Mouse (Mus musculus): Measurements from ENCODE around the gene Mtx1. TPM values are rescaled to one million over a fixed set of nuclear protein-coding genes. Genes with fewer than 3 reads are reported as not detected.
A peak's percentile ranks its signal among the peaks of the same experiment; 100 is the strongest.

Mtx1 gene
- total RNA-seq, 2 experiments from 2014 or later = 102 TPM

DNA sequence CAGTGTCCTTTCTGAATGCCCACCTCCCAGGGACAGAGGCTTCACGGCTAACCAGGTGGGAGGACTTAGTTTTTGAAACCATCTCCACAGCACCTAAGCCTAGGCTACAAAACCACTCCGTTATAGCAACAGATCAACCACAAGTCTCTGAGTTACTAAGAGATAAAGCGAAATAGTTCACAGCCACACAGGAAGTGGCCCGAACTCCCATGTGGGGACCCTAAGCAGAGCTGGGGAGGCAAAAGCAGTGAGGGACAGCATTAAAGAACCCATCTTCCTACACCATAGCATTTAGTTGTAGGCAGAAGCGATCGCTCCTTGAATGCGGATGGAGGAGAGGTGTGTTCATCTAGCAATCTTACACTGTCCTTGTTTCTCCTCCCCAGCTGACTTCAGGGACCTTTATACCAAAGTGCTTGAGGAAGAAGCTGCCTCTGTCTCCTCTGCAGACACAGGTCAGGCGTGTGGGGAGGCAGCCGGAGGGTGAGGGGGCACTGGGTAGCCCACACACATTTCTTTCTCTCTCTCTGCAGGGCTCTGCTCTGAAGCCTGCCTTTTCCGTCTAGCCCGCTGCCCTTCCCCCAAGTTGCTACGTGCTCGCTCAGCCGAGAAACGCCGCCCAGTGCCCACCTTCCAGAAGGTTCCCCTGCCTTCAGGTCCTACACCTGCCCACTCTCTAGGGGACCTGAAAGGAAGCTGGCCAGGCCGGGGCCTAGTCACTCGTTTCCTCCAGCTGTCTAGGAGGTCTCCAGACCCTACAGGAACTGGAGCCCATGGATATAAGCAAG lies 39.0 kb downstream of the Mtx1 start:
- no peak for DNase-seq (ENCODE audit: extremely low spot score in 1 of 2, low spot score in 1 of 2)

DNA sequence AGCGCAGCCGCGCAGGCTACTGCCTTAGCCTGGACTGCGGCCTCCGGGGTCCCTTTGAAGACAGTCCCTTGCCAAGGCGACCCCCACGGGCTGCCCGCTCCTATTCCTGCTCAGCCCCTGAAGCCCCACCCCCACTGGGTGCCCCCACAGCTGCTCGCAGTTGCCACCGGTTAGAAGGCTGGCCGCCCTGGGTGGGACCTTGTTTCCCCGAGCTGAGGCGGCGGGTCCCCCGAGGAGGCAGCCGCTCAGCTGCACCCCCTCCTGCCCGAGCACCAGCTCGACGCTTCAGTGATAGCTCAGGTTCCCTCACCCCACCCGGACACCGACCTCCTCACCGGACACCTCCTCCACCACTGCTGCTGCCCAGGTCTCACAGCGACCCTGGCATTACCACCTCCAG lies 39.7 kb downstream of the Mtx1 start:
- DNase-seq (ENCODE audit: extremely low spot score in 1 of 2, low spot score in 1 of 2) = no peak

DNA sequence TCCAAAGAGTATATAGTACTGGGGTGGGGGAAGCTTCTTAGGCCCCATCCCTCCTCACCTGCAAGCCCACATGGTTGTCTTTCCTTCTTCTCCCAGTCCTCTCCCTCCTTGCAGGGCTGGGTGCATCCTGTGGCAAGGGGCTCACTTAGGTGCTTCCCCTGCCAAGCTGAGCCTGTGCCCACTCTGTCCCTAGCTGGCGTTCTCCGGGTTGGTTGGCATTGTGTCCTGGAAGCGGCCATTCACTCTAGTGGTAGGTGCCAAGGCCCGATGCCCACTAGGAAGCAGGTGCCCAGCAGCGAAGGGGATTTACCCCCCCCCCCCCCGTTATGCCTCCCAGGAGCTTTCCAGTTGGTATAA lies 43.0 kb downstream of the Mtx1 start:
- no peak for DNase-seq (ENCODE audit: extremely low spot score in 1 of 2, low spot score in 1 of 2)

DNA sequence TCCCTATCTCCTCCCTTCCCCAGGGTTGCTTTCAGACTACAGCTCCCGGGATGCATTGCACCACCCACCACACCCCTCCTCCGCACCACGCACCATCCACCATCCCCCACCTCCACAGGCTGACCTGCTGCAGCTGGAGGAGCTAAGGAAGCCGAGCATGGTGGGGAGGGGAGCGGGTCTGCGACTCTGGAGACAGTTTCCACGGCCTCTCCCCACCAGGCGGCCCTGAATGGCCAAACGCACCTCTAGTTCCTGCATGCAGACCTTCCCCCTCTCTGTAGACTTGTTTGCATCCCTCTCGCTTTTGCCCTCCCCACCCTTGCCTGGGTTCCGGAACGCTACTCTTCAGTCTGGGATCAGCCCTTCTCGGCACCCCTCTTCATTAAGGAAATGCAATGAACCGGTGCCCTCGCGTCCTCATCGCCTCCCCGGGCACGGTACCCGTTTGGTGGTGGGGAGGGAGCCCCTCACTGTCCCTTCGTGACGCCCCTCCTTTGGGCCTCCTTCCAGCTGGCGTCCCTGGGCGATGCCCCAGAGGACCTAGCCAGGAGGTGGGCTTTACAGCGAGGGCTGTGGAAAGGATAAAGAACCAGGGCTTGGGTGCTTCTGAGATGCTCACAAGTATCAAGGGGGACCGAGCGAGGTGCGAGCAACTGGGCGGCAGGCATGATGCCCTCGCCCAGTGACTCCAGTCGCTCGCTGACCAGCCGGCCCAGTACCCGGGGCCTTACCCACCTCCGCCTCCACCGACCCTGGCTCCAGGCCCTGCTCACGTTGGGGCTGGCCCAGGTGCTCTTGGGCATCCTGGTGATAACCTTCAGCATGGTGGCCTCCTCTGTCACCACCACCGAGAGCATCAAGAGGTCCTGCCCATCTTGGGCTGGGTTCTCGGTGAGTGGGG lies 43.6 kb downstream of the Mtx1 start, which contains the start of gene Fam189b:
TSS of gene Fam189b (plus strand) at position 86 of the 901 bp plus-strand sequence.
- peak; percentile 81 to 87 for DNase-seq (ENCODE audit: extremely low spot score in 1 of 2, low spot score in 1 of 2)

DNA sequence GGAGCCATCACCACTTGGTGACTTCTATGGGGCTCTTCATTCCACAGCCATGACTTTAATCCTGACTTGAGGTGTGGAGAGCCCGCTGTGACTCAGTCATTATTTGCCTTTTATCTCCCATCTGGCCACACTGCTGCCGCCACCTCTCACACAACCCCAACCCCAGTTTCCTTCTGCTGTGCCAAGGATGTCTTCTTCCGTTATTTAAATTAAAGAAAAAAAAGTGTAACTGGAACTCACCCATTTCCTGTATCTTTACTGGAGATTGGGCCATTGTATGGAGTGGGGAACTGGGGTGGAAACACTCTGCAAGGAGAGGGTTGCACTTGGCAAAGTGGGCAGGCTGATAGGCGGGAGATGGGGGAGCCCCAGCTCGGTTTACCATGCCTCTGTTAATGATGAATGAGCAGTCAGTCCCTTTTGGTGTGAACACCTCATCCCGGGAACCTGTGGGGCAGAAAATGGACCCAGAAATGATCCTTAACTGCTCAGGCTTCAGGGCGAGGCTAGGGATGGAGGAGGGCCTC lies 44.3 kb downstream of the Mtx1 start:
- no peak for DNase-seq (ENCODE audit: extremely low spot score in 1 of 2, low spot score in 1 of 2)

DNA sequence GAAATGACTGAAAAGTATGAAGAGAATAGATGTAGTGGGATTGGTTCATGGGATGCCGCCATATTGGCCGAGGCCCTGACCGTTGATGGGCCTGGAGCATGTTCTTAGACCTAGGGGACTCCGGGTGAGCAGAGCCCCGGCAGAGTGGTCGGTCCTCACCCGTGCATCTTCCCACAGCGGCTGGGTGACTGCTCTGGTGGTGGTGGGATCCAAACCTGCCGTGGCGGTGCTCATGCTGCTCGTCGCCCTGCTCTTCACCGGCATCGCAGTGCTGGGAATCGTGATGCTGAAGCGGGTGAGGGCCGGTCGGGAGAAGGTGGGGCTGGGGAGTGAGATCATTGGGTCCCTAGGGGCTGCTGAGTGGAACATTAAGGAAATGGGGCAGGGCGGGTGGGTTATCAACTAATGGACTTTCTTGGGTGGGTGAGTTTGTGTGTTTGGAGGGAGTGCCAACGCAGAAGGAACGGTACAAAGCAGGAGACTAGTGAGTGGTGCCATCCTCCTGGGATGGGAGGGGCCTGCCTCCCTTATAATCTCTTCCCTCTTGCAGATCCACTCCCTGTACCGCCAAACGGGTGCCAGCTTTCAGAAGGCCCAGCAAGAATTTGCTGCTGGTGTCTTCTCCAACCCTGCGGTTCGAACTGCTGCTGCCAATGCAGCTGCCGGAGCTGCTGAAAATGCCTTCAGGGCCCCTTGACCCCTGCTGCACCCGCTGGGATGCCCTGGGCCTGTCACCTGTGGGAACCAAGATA lies 45.0 kb downstream of the Mtx1 start:
- no peak for DNase-seq (ENCODE audit: extremely low spot score in 1 of 2, low spot score in 1 of 2)

DNA sequence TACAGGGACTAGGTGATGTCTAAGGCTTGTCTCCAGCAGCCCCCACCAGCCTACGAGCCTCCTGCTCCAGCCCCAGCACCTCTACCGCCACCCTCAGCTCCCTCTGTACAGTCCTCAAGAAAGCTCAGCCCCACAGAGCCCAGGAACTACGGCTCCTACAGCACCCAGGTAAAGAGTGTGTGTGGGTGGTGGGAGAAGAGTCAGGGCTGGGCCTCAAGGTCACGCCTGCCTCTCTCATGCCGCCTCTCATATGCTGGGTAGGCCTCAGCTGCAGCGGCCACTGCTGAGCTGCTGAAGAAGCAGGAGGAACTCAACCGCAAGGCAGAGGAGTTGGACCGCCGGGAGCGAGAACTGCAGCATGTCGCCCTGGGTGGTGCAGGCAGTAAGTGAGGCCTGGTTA lies 47.8 kb downstream of the Mtx1 start:
- no peak for DNase-seq (ENCODE audit: extremely low spot score in 1 of 2, low spot score in 1 of 2)

DNA sequence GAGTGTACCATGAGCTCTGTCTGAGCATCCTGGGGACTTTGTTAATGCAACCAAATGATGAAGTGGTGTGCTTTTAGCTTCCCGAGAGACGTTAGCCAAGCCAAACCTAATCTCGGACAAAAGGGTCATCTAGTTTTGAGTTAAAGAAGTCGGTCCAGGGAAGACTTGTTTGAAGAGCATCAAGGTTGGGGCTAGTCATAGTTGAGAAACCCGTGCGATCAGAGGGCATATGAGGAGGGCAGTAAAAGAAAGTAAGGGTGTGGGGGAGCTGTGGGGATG lies 48.8 kb downstream of the Mtx1 start:
- DNase-seq (ENCODE audit: extremely low spot score in 1 of 2, low spot score in 1 of 2) = no peak

DNA sequence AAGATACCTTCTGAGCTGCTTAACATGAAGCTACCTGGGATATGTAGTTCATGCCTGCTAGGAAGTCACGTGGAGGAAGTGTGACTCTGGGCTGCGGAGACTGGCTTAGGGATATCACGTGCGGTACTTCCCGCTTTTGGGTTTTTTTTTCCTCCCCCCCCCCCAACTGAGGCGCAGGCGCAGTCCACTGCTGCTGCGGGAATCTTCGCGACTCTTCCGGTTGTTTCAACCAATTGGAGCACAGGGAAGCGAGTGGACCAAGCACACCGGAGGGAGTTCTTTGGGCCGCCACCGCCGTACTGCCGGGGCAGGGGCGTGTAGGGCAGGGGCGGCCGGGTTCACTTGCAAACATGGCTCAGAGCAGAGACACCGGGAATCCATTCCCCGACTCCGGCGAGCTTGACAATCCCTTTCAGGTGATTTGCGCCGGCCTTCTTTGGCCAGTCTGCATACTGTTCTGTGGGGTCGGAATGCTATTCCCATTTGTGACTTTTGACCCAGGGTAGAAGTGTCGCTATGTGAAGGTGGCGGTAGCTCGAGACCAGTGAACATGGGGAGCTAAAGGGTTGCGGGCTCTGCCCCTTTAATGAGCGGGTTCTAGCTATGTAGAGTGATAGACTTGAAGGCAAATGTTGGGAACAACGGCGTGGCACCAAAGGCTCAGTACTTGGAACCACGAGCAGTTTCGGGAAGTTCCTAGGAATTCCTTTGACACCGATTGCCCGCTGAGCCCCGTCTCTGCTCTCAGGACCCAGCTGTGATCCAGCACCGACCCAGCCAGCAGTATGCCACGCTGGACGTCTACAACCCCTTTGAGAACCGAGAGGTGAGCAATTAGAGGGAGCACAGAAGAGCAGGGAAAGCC lies 49.4 kb downstream of the Mtx1 start, which contains the start of gene Scamp3:
TSS of gene Scamp3 (plus strand) at position 232 of the 865 bp plus-strand sequence.
- DNase-seq (ENCODE audit: extremely low spot score in 1 of 2, low spot score in 1 of 2) = peak; percentile 72 to 76

DNA sequence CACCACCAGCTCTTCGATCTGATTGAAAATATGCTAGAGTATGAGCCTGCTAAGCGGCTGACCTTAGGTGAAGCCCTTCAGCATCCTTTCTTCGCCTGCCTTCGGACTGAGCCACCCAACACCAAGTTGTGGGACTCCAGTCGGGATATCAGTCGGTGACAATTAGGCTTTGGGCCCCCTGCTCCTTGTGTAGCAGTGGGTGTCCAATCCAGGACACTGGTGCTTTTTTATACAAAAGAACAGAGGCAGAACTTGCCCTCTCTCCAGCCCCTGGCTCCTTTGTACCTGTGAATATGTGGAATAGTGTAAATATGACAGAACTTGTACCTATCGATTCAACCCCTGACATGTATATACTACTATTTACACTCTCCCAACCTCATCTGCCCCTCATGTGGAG lies 50.5 kb downstream of the Mtx1 start:
- DNase-seq (ENCODE audit: extremely low spot score in 1 of 2, low spot score in 1 of 2) = no peak

DNA sequence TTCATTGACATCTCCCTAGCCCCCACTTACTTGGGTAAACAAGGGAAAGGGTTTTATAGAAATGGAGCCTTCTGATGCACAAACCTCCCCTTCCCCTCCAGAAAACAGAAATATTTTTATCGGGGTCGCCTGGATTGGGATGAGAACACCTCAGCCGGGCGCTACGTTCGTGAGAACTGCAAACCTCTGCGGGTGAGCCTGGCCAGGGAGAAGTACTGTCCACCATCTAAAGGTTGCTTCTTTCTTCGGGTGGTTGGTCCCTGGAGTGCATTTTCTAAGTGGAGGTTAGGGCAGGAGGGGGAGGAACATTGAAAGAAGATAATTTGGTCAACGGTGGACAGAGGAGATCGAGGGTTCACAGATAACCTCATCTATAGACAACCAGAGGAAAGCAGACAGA lies 51.3 kb downstream of the Mtx1 start:
- no peak for DNase-seq (ENCODE audit: extremely low spot score in 1 of 2, low spot score in 1 of 2)

DNA sequence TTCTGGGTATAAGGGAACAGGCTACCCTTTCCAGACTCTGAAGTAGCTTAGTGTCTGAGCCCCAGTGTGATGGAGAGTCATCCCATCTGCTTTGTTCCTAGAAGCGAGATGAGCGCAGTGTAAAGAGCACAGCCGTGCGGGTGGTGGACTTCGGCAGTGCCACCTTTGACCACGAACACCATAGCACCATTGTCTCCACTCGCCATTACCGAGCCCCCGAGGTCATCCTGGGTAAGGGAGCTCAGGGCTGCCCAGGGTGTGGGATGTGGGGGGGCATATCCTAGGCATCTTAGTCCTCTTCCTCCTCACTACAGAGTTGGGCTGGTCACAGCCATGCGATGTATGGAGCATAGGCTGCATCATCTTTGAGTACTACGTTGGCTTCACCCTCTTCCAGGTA lies 52.0 kb downstream of the Mtx1 start:
- DNase-seq (ENCODE audit: extremely low spot score in 1 of 2, low spot score in 1 of 2) = no peak

DNA sequence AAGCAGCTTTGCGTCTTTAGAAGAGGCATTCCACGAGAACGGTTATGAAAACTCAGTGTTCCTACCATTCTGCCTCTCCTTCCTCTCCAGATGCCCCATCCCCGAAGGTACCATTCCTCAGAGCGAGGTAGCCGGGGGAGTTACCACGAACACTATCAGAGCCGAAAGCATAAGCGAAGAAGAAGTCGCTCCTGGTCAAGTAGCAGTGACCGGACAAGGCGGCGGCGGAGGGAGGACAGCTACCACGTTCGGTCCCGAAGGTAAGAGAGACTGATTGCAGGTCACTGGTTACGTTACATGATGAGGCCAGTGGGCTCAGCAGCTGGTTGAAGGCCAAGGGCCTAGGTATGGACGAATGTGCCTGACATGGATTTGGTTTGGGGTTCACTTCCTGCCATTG lies 59.9 kb downstream of the Mtx1 start:
- DNase-seq (ENCODE audit: extremely low spot score in 1 of 2, low spot score in 1 of 2) = no peak

DNA sequence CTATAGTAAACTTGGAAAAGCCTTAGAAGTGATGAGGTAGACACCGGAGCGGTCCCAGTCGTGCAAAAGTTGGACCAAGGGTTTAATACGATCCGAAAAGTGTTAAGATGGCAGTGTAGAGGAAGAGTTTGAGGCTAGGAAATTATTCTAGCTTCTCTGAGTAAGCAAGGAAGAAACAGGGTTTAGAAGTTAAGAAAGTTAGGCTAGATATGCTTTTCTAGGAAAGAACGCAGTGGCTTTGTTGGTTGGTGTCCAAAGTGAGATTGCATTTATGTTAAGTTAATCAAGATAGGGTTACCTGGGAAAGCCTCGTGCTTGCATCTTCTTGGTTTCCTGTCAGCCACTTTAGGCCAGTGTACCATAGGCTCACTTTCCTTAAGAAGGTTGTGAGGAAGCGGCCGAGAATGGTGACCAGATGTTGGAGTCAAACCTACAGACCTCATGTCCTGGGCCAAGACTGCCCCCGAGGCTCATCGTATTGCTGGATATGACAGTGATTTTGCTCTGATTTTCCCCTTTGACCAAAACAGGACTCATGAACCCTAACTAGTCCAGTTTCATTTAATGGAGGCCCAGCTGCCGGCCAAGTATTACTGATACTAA lies 61.5 kb downstream of the Mtx1 start:
- no peak for DNase-seq (ENCODE audit: extremely low spot score in 1 of 2, low spot score in 1 of 2)

DNA sequence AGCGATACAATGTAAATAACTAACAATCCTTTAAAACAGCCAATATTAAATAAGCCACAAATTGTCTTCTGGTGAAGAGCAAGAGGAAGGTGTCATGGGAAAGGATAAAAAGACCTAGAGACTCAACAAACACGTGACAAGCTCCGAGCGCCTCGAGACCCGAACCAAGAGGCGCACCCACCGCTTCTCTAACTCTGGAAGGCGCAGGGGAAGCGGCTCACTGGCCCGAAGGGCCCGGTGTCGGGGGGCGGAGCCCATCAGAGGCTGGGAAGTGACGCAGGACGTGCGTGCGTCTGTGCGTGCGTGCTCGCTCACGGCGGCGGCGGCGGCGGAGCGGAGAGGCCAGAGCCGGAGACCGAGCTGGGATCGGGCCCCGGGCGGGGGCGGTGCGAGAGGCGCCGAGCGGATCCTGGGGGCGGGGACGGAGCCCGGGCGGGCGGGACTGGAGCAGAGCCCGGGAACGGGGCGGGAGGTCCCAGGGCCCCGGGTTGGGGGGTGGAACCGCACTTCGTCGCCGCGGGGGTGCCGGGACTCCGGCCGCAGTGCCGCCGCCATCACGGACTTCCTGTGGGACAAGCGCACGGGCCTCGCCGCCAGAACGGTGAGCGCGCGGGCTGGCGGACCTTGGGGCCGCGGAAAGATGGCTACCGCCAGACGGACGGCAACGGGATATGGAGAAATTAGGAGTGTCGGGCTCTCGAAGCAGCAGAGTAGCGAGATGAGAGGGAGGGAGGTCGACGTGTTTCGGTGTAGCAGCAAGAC lies 62.2 kb downstream of the Mtx1 start, which contains the start of gene Clk2:
TSS of gene Clk2 (plus strand) at position 290 of the 762 bp plus-strand sequence.
- DNase-seq (ENCODE audit: extremely low spot score in 1 of 2, low spot score in 1 of 2) = peak; percentile 84 to 85

DNA sequence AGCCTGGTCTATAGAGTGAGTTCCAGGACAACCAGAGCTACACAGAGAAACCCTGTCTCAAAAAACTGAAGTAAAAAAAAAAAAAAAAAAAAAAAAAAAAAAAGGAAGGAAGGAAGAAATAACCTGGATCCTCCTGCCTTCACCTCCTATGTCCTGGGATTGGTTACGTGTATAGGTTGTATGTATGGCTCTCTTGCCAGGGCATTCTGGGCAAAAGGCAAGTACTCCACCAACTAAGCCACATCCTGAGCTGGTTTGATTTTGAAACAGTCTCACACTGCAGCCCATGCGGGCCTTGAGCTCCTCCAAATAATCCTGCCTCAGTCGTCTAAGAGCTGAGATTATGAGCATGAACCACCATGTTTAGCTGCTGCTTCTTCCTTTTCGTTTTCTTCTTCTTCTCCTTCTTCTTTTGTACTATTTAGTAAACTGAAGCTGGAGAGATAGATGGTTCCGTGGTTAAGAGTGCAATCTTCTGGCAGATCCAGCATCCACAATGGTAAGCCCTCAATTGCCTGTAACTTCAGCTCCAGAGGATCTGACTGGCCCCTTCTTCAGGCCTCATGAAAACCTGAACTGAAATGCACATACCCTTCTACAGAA lies 63.1 kb downstream of the Mtx1 start:
- no peak for DNase-seq (ENCODE audit: extremely low spot score in 1 of 2, low spot score in 1 of 2)

DNA sequence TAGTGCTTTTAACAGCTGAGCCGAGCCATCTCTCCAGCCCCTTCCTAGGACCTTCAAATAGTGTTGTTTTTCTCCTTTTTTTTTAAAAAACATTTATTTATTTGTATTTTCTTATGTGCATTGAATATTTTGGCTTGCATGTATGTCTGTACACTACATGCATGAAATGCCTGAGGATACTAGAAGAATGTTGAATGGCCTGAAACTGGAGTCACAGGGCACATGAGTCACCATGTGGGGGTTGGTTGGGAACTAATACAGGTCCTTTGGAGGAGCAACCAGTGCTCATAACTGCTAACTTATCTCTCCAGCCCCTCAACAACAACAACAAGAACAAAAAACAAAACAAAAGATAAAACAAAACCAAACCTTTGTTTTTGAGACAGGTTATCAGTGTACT lies 63.8 kb downstream of the Mtx1 start:
- no peak for DNase-seq (ENCODE audit: extremely low spot score in 1 of 2, low spot score in 1 of 2)

DNA sequence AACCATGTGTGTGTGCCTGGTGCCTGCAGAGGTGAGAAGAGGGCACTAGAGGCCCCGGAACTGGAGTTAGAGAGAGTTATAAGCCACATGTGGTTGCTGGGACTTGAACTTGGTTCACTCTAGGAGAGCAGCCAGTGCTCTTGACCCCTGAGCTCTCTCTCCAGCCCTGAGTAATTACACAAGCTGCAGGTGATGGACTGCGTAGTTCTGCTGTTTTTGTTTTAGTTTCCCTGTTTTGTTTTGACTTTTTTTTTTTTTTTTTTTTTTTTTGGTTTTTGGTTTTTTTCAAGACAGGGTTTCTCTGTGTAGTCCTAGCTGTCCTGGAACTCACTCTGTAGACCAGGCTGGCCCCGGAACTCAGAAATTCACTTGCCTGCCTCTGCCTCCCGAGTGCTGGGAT lies 65.1 kb downstream of the Mtx1 start:
- no peak for DNase-seq (ENCODE audit: extremely low spot score in 1 of 2, low spot score in 1 of 2)
